Mouse (Mus musculus) E14TG2a.4 (cell line): Measurements from ENCODE around the gene Grin3b.
A peak's percentile ranks its signal among the peaks of the same experiment; 100 is the strongest.
"Not testable (repeated sequence)": the region's sequence is repeated elsewhere in the genome, so short reads cannot be mapped to it uniquely, and the experiment has no call there.

Experiments
- H3K27me3 ChIP-seq: 2 replicates; pipeline ENCODE4 v1.6.1; 2014; ENCODE audit warnings: low read length, control low read depth; ENCODE audit not compliant: insufficient read depth
- H3K36me3 ChIP-seq: 2 replicates; pipeline ENCODE4 v1.6.1; 2014; ENCODE audit warnings: low read length, control low read depth; ENCODE audit not compliant: insufficient read depth
- H3K4me1 ChIP-seq: replicated peaks from 2 replicates; pipeline ENCODE4 v1.6.1; 2014; ENCODE audit warnings: low read depth, low read length, control low read depth
- H3K4me3 ChIP-seq: replicated peaks from 2 replicates; pipeline ENCODE4 v1.5.1; 2014; ENCODE audit warnings: mild to moderate bottlenecking, low read length
- H3K9me3 ChIP-seq: 2 replicates; pipeline ENCODE4 v1.6.1; 2014; ENCODE audit warnings: low read length, control low read depth
- CTCF ChIP-seq: conservative IDR thresholded peaks from 2 replicates; pipeline ENCODE4 v1.5.1; 2014; ENCODE audit warnings: low read length
- NANOG ChIP-seq: IDR thresholded peaks from 2 replicates; pipeline ENCODE4 v1.6.1; 2014; ENCODE audit warnings: borderline replicate concordance, low read length, mixed read lengths
- POU5F1 ChIP-seq: IDR thresholded peaks from 2 replicates; pipeline ENCODE4 v1.6.1; 2014; ENCODE audit warnings: low read length, borderline replicate concordance

The Grin3b gene

DNA sequence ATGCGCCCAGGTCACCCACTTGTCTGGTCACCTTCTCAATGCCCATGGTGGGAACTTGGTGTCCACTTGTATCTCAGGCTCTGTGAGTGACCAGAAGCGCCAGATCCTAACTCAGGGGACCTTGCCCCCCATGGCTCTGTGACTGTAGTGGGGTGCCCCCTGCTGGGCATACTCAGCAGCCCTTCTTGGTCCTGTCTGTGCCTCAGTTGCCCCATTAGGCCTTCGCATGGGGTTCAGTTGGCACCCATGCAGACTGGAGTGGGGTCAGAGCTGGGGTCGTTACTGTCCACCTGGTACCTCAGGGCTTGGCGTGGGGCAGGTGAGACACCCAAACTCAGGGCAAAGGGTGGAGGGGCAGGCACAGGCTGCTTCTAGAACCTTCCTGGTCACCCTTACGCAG, 16.6 kb upstream of the Grin3b start:
- Histone ChIP-seq H3K4me1 (peaks cover 50% of the 10 kb centered on the region), H3K4me3 (no peak overlapping the region), H3K9me3 (no peaks in the 10 kb centered on the region), H3K27me3 (no peaks in the 10 kb centered on the region), H3K36me3 (peaks cover 17% of the 10 kb centered on the region)
- TF ChIP-seq NANOG (no peak), CTCF (peak; percentile 40), POU5F1 (no peak)

DNA sequence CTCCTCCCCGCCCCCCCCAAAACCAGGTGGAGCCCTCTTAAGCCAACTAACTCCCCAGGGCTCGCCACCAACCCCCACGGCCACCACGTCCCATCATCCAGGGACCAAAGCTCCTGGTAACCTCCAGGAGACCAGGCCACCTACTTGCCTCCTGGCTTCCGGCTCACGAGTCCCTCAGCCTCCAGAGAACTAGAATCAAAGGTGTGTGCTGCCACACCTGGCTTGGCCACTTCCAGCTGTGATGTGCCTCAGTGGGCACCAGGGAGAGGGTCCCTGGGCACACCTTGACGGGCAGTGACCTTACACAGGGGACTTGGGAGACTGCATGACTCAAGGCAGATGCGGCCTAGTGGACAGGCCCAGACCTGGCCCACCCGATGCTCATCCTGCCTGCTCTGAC, 14.8 kb upstream of the Grin3b start:
- TF ChIP-seq POU5F1 (no peak), CTCF (no peak), NANOG (no peak)
- peaks cover 45% of the 10 kb centered on the region for H3K4me1 ChIP-seq
- H3K27me3 ChIP-seq = no peaks in the 10 kb centered on the region

DNA sequence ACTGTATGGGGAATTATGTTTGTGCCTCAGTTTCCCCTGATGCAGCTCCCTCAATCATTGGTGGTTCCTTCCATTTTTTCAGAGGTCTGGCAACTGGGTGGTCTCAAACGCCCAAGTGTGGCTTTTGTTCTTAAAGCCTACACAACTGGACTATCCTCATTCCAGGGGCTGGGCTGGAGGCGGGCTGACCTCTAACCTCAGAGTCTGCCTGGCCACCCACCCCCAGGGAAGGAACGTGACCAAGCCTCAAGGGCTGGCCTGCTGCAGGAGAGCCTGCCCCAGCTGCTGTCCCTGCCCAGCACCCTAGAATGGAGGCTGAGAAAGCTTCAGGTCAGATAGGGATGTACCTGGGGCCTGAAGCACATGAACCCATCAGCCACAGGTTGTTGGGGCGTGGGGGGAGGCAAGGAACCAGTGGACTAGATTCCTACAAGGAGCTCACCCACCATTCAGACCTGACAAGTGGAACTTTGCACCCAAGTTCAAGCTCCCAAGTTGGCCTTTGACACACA, 13.8 kb upstream of the Grin3b start:
- H3K4me1 ChIP-seq = peaks cover 45% of the 10 kb centered on the region

More for the DNA sequence above, 14.8 kb upstream of the Grin3b start:
- 0 out of 2 replicates have a peak overlapping the region, but pooled peaks have one; percentile 7 for H3K4me3 ChIP-seq
- H3K9me3 ChIP-seq = no peaks in the 10 kb centered on the region
- H3K36me3 ChIP-seq = peaks cover 6% of the 10 kb centered on the region

DNA sequence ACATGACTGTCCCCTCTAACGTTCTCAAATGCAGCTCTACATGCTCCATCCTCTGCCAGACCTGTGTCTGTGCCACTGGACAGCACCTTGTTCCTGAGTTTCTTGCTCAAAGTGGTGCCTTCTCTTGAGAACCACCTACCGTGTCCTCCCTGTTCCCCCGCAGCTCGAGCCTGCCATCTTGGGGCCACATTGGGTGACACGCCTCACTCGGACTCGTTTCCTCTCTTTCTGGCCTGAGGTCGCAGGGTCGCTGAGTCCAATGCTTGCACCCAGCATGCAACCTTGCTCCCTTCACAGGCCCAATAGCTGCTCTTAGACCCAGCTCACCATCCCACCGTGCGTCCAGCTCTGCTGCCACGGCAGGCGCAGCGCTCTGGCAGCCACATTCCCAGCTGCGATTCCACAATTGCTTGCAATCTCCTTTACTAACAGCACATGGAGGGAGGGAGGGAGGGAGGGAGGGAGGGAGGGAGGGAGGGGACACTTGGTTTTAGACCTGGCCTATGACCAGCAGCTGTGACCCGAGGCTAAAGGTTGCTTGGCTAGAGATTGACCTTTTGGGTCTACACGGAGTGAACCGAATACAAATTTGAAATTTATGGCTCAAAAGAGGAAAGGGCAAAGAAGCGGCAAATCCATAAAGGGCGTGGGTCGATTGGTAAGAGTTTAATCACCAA, 12.2 kb upstream of the Grin3b start:
- Histone ChIP-seq H3K9me3 (no peaks in the 10 kb centered on the region), H3K4me3 (no peak overlapping the region), H3K36me3 (peaks cover 26% of the 10 kb centered on the region), H3K27me3 (no peaks in the 10 kb centered on the region), H3K4me1 (peaks cover 58% of the 10 kb centered on the region)
- TF ChIP-seq POU5F1 (no peak), CTCF (peak; percentile 66), NANOG (no peak)

More for the DNA sequence above, 13.8 kb upstream of the Grin3b start:
- Histone ChIP-seq H3K27me3 (no peaks in the 10 kb centered on the region), H3K9me3 (no peaks in the 10 kb centered on the region), H3K4me3 (no peak overlapping the region), H3K36me3 (peaks cover 10% of the 10 kb centered on the region)
- TF ChIP-seq CTCF (no peak), NANOG (no peak), POU5F1 (no peak)

DNA sequence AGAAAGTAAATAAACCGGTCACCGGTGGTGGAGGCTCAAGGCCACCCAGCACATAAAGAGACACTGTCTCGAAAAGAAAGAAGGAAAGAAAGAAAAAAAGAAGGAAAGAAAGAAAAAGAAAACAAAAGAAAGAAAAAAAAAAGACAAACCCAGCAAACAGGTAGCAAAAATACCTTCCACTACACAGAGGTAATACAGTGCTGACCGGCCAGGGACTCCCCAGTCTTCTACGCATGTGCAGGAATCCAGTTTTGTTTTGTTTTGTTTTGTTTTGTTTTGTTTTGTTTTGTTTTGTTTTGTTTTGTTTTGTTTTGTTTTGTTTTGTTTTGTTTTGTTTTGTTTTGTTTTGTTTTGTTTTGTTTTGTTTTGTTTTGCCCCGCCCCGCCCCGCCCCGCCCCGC, 11.1 kb upstream of the Grin3b start:
- H3K9me3 ChIP-seq, H3K27me3 ChIP-seq, H3K4me3 ChIP-seq: not testable (repeated sequence)
- Histone ChIP-seq H3K36me3 (peaks cover 37% of the 10 kb centered on the region), H3K4me1 (peaks cover 66% of the 10 kb centered on the region)

DNA sequence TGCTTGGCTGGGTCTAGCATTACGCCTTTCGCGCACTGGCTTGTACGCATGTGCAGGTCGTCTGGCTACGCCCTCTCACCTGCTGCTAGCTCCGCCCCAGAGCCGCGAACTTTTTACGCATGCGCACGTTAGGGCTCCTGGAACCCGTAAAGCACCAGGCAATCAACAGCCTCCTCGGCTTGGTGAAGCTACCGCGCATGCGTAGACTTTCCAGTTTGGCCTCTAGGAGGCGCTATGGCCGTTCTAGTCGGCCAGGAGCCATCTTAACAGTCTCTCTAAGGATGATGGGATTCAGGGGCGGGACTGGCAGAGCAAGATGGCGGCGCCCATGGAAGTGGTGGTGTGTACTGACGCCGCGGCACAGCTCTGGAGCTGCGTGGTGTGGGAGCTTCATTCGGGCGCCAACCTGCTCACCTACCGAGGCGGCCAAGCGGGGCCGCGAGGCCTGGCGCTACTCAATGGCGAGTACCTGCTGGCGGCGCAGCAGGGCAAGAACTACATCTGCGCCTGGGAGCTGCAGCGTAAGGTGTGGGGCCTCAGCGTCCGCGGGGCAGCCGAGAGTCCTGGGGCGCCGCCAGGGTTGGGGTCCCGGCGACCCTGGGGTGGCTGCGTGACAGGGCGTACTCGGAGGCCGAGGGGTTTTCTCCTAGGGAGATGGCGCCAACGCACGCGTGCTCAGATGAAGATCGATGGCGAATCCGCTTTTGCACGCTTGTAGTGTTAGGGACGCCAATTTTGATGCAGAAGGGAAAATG, 10.5 kb upstream of the Grin3b start, which contains the start of gene Wdr18:
Wdr18 (plus strand) TSS at position 306 of the 755 bp plus-strand sequence.
- TF ChIP-seq NANOG (no peak), POU5F1 (no peak), CTCF (peak; percentile 78)
- Histone ChIP-seq H3K27me3 (no peaks in the 10 kb centered on the region), H3K4me1 (peaks cover 71% of the 10 kb centered on the region), H3K9me3 (no peaks in the 10 kb centered on the region), H3K36me3 (peaks cover 44% of the 10 kb centered on the region), H3K4me3 (peak within 1 kb of the TSS; percentile 100)

DNA sequence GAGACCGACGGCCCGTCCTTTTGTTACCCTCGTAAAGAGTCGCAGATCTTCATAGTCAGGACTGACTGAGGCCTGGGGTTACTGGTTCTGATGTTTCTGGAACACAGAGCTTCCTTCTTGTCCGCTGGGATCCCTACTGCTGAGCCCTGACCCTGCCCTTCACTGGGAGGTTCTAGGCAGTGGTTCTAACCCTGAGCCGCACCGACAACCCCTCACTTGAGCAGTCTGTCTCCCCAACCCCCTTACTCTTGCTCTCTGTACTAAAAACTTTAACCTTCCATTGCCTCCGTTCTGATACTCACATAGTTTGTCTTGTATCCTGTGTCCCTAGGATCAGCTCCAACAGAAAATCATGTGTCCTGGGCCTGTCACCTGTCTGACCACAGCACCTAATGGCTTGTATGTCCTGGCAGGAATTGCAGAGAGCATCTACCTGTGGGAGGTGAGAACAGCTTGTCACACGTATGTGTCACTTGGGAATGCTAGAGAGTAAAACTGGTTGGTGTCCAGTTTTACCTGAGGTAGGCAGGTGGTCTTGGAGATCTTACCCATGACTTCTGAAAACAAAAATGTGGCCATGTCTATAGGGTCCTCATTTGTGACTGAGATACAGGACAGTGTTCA, 9.7 kb upstream of the Grin3b start:
- Histone ChIP-seq H3K4me3 (peak overlapping the region; percentile 100), H3K27me3 (no peaks in the 10 kb centered on the region), H3K9me3 (no peaks in the 10 kb centered on the region), H3K36me3 (peaks cover 51% of the 10 kb centered on the region), H3K4me1 (peaks cover 70% of the 10 kb centered on the region)
- TF ChIP-seq POU5F1 (no peak), NANOG (no peak), CTCF (no peak)

DNA sequence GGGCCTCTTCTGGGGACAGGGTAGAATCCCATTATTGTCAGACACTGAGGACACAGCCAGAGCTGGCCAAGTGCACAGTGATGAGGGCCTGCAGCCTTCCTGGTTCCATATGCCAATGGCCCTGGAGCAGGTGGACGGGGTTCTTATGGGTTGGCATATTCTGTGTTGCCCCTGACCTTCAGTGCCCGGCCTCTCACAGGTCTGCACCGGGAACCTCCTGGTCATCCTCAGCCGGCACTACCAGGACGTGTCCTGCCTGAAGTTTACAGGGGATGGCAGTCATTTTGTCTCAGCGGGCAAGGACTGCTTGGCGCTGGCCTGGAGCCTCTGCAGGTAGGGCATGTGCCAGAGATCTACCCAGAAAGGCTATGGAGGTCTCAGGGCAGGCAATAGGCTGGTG, 5.8 kb upstream of the Grin3b start:
- H3K4me3 ChIP-seq = no peak overlapping the region
- peaks cover 90% of the 10 kb centered on the region for H3K36me3 ChIP-seq
- no peaks in the 10 kb centered on the region for H3K9me3 ChIP-seq
- peaks cover 5% of the 10 kb centered on the region for H3K27me3 ChIP-seq
- no peak for TF ChIP-seq NANOG
- TF ChIP-seq CTCF = no peak
- no peak for TF ChIP-seq POU5F1
- peaks cover 80% of the 10 kb centered on the region for H3K4me1 ChIP-seq

DNA sequence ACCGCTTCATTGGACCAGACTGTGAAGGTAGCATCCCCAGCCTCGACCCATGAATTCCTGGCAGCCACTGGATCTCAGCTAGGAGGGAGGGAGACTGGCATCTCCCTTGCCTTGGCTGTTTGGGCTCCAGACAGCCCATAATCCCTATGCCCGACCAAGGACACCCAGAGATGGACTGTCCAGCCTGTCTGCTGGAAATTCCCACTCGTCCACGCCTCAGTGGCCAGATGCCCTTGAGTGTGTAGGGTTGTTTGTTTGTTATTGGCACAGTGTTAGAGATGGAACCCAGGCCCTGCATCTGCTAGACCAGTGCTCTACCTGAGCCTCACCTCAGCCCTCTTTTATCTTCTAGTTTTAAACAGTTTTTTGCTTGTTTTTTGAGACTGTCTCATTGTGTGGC, 5.2 kb upstream of the Grin3b start:
- Histone ChIP-seq H3K4me3 (no peak overlapping the region), H3K4me1 (peaks cover 82% of the 10 kb centered on the region), H3K36me3 (peaks cover 90% of the 10 kb centered on the region), H3K27me3 (peaks cover 9% of the 10 kb centered on the region), H3K9me3 (no peaks in the 10 kb centered on the region)
- TF ChIP-seq CTCF = no peak
- no peak for TF ChIP-seq POU5F1
- no peak for TF ChIP-seq NANOG
